Mouse (Mus musculus): ENCODE measurements around the gene Cep41.

DNA sequence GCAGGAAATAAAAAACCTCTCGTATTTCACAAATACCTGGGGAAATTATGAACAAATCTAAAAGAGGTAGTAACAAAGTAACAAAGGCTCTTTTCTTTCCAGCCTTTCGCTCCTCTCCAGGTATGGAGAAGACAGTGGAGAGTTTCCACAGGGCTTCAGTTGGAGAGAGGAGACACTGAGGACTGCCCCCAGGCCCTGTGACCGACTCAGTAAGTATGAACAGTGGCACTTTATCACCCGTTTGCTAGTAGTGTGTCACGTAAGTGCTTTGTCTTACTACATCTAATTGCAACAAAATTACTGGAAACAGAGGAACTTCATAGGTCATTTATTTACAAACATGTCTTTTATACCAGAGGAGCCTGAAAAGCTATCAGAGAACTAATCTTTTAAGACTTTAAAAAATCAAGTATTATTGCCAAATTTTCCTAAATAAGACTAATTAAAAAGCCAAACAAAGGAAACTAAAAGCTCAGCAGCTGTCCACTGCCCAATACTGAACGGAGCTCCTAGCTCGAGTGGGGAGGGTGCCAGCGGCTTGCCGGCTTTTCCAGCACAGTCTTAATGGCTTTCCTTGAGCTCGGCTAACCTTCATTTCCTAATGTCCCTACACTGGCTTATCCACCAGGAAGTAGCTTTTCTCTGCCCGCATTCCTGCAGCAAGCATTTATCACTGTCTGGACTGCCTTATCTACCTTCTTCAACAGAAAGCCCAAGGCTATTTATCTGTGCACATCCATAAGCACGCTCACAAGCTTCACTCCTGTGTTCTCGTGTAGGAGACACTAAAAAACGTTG is 19.6 kb downstream of the Cep41 start:
- no peak for TF ChIP-seq ZNF384 (IDR thresholded peaks at IDR 0.05; ENCODE audit: low read depth, low read length)
- no peak for TF ChIP-seq CHD2 (IDR thresholded peaks at IDR 0.05; ENCODE audit: low read depth, low read length)

Data from ES-E14 (cell line).